Mouse (Mus musculus) frontal cortex, postnatal 14 days (tissue): ENCODE measurements around the gene Gga1.
"Not testable (repeated sequence)": the region's sequence is repeated elsewhere in the genome, so short reads cannot be mapped to it uniquely, and the experiment has no call there.

ENCODE experiments used
- DNase-seq, 2 experiments: peaks; one replicate each; pipeline ENCODE4 v3.0.0; 2022; ENCODE audit warnings: low spot score in 2 of 2

Gga1 gene

DNA sequence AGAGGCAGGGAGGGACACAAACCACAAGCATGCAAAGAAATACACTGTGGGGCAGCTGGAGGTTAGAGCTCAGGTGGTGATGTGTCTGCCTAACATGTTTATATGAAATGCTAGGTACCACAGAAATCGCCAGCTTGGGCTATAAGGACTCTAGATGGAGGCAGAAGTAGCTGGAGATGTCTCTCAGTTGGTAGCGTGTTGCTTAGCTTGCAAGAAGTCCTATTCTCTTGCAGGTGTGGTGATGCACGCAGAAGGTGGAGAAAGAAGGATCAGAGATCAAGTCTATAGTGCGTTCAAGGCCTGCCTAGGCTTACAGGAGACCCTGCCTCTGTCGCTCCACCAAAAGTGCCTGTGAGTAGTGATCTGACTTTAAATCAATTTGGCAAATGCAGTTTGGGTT, 1.5 kb upstream of the Gga1 start:
- DNase-seq: no peak

DNA sequence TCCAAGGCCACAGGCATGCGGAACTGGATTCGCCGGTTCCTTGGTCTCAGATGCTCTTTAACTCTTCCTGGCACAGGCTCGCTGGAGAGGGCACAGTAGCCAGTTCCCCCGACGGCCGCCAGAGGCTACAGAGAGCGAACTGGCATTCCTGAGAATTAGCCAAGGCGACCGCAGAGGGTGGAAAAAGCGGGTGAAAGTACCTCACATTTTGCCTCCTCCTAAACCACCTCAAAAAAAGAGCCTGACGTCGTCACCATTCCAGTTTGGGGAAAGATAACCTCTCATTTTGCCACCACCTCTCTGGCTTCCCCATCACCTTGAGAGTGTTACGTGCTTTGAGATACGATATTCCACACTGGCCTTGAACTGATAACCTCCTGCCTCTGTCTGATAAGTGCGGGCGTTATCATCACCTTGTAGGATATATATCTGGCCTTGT, 713 bp upstream of the Gga1 start:
- peak; percentile 73 to 79 for DNase-seq

DNA sequence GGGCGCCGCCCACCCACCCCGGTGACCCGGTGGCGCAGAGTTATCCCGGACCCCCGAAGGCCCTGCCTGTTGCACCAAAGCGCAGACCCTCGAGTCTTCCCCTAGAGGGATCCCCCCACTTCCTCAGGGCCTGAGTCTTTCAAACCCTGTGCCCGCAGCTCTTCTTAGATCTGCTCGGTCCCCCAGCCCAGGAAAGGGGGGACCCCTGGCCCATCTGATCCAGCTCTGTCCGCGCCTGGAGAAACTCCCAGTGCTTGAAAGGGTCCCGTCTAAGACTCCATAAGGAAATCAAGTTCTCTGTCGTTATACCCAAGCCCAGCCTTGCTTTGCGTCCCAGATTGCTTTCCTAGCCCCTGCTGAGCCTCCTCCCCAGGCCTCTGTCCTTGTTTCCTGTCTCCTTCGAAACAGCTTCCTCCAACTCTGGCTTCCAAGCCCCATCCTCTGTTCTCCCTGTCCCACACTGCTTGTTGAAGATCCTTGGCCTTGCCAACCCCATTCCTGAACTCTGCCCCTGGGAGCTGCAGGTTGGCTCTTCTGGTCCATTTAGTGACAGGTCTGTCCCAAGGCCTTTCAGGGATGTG, 910 bp downstream of the Gga1 start:
- no peak for DNase-seq

DNA sequence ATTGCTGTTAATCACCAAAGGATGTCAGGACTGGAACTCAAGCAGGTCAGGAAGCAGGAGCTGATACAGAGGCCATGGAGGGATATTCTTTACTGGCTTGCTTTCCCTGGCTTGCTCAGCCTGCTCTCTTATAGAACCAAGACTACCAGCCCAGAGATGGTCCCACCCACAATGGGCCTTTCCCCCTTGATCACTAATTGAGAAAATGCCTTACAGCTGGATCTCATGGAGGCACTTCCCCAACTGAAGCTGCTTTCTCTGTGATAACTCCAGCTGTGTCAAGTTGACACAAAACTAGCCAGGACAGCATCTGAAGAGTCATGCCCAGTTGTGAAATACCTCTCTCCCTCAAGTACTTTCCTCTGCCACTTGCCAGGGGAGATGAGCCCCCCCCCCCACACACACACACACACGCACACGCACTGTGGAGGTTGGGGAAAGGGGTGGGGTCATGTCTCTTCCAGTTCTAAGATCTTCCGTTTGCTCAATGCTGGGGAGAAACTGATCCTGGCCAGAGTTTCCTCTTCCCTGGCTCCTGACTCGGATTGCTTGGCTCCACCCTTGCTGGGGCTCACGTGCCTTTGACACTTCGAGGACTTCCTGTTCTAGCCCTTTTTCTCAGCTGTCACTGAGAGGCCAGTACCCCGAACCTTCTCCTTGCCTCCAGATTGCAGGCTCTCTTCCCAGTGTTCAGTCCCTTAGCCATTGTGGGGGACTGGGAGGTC, 2.0 kb downstream of the Gga1 start:
- DNase-seq: not testable (repeated sequence)

DNA sequence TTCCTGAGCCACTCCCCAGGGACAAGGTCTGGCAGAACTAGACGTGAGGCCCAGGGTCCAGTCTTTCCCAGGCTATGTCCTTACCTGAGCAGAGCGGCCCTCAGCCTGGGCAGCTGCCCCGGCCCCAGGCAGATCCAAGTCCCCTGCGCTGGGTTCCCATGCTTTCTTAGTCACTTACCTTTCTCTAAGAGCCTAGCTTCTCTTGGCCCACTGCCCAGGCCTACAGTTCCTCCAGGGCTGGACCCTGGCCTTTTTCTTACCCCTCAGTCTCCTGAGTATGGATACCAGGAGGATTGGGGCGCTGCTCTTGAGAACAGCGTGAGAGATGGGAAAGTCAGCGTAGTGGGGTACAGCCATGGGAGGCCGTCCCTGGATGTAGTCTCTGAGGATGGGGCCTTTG, 3.4 kb downstream of the Gga1 start:
- no peak for DNase-seq

DNA sequence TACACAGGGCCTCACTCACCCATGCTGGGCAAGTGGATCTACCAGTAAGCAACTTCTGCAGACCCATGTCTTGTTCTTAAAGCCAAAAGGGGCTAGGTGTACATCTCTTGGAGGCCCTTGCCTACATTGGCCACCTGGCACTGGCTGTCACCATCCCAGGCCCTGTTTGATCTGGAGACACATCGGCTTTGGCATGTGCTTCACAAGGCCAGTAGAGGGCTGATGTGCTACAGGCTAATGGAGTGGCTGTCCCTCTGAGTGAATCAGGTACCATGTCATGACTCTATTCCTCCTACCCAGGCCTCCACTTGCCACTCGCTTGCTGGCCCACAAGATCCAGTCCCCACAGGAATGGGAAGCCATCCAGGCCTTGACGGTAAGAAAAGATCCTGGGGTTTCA, 4.8 kb downstream of the Gga1 start:
- no peak for DNase-seq

DNA sequence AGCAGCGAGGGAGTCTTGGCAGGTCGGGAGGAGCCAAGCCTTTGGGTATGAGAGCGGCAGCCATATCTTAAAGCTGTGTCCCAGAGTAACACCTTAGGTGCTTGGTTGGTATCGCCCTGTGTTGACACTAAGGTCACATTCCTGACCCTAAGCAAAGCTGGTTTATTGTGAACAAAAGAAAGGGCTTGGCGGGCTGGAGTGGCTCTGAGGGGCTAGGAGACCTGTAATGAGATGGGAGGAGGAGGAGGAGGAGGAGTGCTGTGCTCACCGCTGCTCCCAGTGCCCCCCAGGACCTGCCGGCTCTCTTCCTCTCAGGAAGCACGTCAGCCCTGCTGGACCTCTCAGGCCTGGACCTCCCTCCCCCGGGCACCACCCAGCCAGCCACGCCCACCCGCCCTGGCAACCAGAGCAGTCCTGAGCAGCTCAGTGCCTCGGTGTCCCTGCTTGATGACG, 12.4 kb downstream of the Gga1 start:
- DNase-seq: no peak

DNA sequence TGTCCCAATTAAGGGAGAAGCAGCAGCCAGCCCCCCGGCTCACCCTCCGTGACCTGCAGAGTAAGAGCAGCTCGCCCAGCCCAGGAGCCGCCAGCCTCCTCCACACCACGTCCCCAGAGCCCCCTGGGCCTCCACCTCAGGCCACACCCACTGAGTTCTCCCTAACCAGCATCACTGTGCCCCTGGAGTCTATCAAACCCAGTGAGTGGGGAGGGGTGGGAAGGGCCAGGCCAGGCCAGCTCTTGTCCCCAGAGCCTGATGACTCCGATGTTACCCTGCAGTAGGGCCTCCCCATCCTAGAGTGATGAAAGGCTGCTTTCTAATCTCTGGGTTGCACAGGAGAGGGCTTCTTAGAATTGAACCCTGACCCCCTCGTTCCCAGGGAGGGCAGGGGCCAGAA, 15.4 kb downstream of the Gga1 start:
- no peak for DNase-seq

DNA sequence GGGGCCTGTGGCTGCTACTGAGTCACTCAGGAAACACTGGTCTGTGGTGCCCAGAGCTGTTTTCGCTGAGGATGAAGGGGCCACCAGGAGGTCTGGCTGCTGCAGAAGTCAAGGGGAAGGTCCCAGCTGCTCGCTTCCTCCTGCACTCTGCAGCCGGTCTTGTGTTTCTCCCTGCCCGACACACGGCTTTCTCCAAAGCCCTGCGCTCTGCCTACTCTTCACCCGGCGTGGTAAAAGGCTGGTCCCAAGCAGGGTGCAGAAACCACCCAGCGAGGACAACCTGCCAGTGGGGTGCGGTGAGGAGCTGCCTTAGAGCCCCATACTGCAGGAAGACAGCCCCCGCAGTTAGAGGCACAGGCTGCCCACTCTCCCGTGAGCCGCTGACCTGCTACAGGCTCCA, 17.7 kb downstream of the Gga1 start:
- DNase-seq: no peak

DNA sequence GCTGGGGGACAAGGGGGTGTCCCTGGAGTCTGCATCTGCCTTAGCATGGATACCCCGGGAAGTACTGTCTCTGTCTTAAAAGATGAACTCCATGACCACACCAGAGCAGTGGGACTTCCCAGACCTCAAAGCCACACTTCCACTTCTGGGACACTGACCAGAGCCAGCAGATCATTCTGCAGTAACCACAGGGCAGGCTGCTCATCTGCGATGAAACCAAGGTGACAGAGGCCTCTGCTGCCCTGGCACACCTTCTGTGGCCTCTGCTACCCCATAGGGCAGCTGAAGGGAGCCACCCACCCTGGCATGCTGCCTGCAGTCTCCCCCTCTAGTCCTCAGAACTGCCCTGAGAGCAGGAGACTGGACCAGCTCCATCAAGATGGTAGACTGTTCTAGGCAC, 18.8 kb downstream of the Gga1 start:
- no peak for DNase-seq

DNA sequence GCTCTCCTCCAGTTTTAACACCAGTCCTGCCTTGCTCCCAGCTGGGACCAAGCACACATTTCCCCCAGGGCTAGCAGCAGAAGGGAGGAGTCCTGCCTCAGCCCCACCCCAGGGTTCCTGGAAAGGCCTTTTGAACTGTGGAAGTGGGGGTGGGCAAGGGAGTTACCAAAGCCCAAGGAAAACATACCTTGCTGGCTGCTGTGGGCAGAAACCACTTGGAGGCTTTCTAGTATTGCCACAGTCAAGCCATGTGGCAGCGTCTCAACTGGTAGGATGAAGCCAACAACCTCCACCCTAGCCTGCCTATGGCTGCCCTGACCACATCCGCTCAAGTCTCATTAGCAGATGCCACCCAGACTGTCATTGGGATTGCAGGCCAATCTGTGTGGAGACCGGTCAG, 19.2 kb downstream of the Gga1 start:
- DNase-seq: no peak

DNA sequence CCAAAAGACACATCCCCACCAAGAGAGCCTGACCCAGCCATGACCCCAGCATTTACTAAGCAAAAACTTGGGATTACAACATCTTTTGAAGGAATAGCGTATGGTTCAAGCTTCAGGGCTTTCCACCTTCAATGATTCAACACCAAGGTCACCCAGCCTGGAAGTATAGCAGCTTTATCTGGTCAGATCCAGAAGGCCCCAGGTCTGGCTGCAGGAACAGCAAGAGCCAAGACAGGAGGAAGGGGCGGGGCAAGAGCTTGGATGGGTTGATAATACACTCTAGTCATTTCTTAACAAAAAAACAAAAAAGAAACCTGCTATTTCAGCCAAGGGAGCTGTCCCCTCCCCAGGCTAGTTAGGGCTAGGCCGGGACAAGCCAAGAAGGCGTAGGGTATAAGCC, 20.5 kb downstream of the Gga1 start:
- no peak for DNase-seq

DNA sequence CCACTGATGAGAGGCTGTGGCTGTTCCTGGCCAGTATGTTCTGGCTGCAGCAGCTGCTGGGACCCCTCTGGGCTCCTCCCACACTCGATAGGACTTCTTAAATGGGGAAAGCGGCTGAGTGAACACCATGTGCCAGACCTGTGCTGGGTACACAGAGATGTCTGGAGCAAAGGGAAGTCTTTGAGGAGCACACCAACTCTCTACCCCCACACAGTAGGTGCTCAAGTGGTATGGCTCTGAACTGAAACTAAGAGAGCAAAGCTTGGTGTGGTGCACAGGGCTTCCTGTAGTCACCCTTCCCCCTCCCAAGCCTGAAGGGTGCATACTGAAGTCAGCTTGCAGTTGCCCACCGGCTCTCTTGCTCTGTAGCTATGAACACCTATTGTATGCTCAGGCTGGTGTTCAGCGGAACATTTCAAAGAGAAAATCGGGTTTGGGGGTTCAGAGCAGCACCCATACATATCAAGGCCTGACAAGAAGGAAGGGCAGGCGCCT, 21.6 kb downstream of the Gga1 start:
- no peak for DNase-seq

DNA sequence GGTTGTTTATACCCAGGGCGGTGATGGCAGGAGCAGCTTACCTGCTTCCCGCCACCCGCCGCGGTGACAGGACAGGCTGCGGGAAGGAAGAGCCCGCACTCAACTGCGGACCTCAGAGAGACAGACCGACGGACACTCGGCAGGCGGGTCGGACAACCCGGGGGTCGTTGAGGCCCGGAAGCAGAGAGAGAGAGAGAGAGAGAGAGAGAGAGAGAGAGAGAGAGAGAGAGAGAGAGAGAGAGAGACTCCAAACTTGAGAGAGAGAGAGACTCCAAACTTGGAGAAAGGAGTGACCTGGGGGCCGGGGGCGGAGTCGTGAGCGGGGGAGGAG, 22.4 kb downstream of the Gga1 start, which contains the start of gene Gm49510:
TSS of gene Gm49510 (plus strand) at position 259 of the 331 bp plus-strand sequence.
- DNase-seq: no peak

DNA sequence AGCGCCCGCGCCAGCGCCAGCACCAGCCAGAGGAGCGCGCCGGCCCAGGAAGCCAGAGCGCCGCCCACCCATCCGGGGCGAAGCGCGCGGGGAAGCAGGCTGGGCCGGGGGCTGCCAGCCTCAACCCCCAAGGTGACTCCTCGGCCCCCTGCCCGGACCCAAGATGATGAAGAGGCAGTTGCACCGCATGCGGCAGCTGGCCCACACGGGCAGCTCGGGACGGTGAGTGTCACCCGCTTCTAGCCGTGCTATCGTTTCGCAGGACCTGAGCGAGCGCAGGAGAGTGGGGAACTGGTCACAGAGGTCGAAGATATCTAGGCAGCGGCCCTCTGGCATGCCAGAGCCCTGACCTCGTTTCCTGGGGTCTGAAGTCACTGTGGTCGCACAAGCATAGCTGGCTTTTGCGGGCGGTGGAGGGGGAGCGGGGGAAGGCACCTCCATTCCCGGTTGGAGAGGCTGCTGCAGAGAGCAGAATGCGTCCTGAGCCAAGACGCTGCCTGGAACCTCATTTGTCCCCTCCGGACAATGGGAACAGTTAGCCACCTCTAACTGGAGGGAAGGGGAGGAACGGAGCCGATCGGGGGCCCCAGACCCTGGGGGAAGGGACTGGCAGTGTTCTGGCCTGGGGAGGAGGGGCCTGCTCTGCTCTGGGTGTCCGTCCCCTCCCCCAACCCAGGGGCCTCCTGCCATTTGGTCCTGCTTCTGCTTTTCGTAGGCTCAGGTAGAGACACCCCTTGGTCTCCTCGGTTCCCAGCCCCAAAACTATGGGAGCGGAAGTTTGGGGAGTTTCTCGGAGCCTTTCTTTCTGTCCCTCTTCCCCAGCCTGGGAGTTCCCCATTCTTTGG, 23.0 kb downstream of the Gga1 start, which contains the start of gene Sh3bp1:
TSS of gene Sh3bp1 (plus strand) at position 29 of the 845 bp plus-strand sequence.
- DNase-seq: no peak

DNA sequence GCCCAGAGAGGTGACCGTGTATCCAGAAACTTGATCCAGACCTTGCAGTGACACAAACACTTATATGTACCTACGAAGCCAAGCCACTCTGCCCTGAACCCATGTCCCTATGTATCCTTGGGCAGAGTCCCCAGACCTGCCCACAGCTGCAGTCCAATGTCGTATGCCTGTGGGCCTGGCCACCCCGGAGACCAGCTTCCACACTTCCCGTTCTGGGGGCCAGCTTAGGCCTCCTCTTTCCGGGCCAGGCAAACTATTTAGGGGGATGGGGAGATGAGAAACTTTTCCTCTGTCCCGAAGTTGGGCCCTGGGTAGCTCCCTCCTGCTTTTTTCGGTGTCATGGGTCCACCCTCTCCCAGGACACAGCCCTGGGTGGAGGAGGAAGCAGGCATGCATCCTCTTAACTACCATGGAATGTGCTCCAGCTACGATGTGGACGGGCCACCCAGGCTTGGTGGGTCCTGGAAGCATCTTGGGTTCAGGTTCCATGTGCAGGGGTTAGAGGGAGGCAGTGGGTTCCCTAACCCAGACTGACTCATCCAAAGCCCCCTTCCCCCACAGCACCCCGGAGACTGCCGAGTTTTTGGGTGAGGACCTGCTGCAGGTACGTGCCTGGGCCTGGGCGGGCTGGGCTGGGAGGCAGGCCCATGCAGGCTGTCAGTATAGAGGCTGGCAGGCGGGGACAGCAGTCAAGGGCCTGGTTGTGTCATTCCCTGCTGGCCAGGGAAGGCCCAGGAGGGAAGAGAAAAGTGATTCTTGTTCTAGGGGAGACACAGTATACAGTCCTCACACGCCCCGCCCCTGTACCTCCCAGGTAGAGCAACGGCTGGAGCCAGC, 23.8 kb downstream of the Gga1 start:
- DNase-seq: no peak

DNA sequence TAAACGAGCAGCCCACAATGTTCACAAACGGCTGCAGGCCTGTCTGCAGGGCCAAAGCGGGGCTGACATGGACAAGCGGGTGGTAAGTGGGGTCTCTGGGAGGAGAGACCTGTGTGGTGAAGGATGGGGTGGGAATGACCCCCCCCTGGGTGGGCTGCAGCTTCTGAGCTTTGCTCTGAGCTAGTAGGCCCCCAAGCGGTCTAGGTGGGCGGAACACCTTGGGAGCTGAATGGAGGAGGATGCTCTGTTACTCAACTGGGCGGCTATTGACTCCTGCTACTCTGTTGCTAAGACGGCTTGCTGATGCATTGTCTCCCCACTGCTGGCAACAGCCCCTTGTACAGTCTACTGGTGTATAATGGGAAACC, 24.4 kb downstream of the Gga1 start:
- DNase-seq: no peak

DNA sequence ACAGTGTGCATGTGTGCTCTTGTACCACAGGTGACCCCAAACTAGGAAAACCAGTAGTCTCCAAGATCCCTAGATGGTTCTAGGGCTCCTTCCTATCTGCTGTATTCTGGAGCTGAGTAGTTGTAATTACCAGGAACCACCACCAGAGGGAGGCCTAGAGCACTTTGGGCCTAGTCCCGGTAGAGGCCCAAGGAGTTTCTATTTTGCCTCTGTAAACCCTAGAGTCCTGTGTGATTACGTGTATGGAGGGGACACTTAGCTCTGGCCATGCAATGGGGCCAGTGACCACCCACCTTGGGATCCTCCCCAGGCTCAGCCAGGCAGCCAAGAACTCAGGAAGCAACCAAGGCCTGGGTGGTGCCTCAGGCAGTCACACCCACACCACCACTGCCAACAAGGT, 26.3 kb downstream of the Gga1 start:
- peak in 1 of 2 experiments; percentile 72 for DNase-seq

DNA sequence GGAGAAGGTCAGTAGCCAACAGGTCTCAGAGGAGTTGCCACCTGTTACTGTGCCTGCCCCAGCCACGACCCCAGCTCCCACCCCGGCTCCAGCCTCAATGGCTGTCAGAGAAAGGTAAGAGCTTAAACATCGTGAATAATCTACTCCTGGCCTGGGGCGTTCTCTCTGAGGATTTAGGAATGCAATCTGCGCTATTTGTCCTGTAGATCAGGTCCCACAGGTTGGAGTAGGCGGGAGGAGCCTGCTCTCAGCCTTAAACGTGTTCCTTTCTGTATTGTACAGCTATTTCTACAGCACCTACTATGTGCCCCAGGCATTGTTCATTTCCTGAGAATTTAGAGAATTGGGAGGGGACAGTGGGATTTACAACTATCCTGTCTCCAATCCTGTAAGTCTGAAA, 31.4 kb downstream of the Gga1 start:
- no peak for DNase-seq

DNA sequence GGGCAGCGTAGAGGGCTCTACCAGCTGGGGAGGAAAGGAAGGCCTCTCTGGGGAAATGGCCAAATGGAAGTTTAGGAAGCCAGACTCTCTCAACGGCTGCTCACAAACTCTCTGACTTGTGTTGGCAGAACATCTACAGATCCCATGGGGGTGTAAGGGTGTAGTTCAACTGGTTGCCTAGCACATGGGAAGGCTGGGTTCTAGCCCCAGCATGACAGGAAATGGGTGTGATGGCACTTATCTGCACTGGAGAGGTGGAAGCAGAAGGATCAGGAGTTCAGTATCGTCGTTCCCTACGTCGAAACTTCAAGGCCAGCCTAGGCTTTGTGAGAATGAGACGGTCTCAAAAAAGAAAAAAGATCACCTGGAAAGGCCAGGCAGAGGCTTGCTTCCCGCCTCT, 32.0 kb downstream of the Gga1 start:
- no peak for DNase-seq

DNA sequence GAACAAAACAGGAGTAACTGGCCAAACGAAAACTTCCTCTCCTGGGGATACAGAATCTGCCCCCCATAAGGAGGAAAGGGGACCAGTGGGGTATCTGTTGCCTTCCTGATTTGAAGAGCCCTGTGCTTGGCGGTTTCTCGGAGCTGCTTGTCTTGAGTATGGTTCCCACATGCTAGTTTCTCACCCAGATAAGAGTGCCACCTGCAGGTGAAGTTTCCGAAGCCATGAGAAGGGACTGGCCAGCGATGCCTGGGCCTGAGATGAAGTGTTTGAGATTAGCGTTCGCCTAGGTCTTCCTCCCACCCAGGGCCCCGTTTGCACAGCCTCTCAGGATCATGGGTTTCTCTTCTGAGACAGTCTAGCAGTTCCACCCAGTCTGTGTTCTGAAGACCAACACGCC, 35.0 kb downstream of the Gga1 start:
- DNase-seq: no peak

DNA sequence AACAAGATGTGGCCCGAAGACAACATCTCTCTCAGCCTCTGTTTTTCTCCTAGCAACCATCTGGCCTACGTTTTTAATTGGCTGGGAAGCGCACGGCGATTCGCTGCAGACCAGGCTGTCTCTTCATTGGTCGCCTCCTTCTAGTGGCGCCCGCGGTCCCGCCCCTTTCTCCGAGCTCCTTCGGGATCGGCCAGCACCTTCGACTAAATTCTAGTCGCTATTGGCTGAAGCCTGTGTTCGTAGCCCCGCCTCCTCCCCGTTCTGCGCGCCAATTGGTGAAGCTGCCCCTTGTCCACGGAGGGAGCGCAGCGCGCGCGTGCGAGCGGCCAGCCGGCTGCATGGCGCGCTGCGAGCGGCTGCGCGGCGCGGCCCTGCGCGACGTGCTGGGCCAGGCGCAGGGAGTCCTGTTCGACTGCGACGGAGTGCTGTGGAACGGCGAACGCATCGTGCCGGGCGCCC, 36.7 kb downstream of the Gga1 start, which contains the start of gene Pdxp:
TSS of gene Pdxp (plus strand) at position 288 of the 459 bp plus-strand sequence.
- peak; percentile 98 for DNase-seq
